Mouse (Mus musculus) limb, embryonic 13.5 days (tissue): ENCODE data around the gene Bag1. TPM values are rescaled to one million over a fixed set of nuclear protein-coding genes. Genes with fewer than 3 reads are reported as not detected.
A peak's percentile ranks its signal among the peaks of the same experiment; 100 is the strongest.

Experiments
- ATAC-seq: fragments of 200-750 bp; cut with Nextera tagmentation; 2 replicates; pipeline ENCODE4 v1.8.0; 2017; ENCODE audit warnings: low read depth, moderate number of reproducible peaks, moderate TSS enrichment; ENCODE audit not compliant: low FRiP score
- H3K27ac ChIP-seq: fragments of 300-500 bp; sonication (generic); 2 replicates; pipeline ENCODE4 v1.5.1; 2015; ENCODE audit warnings: inconsistent platforms, mild to moderate bottlenecking, moderate library complexity
- H3K27me3 ChIP-seq: fragments of 300-500 bp; sonication (generic); 2 replicates; pipeline ENCODE4 v1.6.1; 2015; ENCODE audit warnings: mild to moderate bottlenecking, inconsistent platforms
- H3K36me3 ChIP-seq: fragments of 300-500 bp; sonication (generic); 2 replicates; pipeline ENCODE4 v1.6.1; 2015; ENCODE audit warnings: inconsistent platforms, mild to moderate bottlenecking, moderate library complexity
- H3K4me1 ChIP-seq: fragments of 300-500 bp; sonication (generic); 2 replicates; pipeline ENCODE4 v1.6.1; 2015; ENCODE audit warnings: inconsistent platforms
- H3K4me2 ChIP-seq: fragments of 300-500 bp; sonication (generic); replicated peaks from 2 replicates; pipeline ENCODE4 v1.6.1; 2015; ENCODE audit warnings: inconsistent platforms, mild to moderate bottlenecking, moderate library complexity
- H3K4me3 ChIP-seq: fragments of 300-500 bp; sonication (generic); 2 replicates; pipeline ENCODE4 v1.5.1; 2015; ENCODE audit warnings: moderate library complexity, mild to moderate bottlenecking, inconsistent platforms
- H3K9ac ChIP-seq: fragments of 300-500 bp; sonication (generic); 2 replicates; pipeline ENCODE4 v1.6.1; 2015; ENCODE audit warnings: mild to moderate bottlenecking, inconsistent platforms
- H3K9me3 ChIP-seq: fragments of 300-500 bp; sonication (generic); 2 replicates; pipeline ENCODE4 v1.6.1; 2016; ENCODE audit warnings: inconsistent platforms
- WGBS: fragments of 180-500 bp; shearing (Covaris S2); methylation state at CpG from one replicate; pipeline ENCODE4 v1.1.7; 2015; 5-methylcytosine and 5-hydroxymethylcytosine counted together
- polyA plus RNA-seq: library from polyadenylated mRNA; unstranded; fragments of >200 nt; fragmentation: Nextera tagmentation; extraction: Ambion mirVana; gene quantifications from 2 replicates; pipeline ENCODE4 v1.2.1, GENCODE M21; 2015

Bag1 gene
- polyA plus RNA-seq, result 205 and 213 TPM in 2 replicates

DNA sequence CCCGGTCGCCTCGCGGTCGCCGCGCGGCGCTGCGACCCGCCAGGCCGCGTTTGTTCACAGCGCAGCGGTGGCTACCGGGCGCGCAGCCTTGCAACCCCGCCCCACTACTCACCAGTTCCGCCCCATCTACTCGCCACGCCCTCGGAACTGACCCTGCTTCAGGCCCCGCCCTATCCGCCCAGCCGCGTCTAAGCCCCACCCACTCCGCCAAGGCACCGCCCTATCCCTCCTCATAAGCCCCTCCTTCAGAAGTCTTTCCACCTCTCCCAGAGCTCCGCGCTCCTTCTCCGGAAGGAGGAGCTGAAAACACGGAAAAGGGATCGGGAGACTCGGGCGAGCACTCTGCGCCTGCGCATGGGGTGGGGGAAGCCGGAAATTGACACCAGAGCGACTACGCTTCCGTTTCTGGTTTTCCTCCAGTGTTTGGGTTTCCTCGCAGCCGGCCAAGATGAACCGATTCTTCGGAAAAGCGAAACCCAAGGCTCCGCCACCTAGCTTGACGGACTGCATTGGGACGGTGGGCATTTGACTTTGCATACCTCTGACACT, at the start of gene Bag1, which contains the start of gene Chmp5:
TSS of gene Bag1 (minus strand) at position 135 of the 549 bp plus-strand sequence.
TSS of gene Chmp5 (plus strand) at position 248 of the 549 bp plus-strand sequence.
- Histone ChIP-seq H3K27ac (peak within 1 kb of the TSS; percentile 87), H3K36me3 (peaks cover 50% of the 10 kb centered on the region), H3K4me2 (peak within 1 kb of the TSS; percentile 91), H3K27me3 (no peaks in the 10 kb centered on the region), H3K9me3 (no peaks in the 10 kb centered on the region), H3K9ac (peak within 1 kb of the TSS; percentile 95), H3K4me1 (peaks cover 26% of the 10 kb centered on the region), H3K4me3 (peak within 1 kb of the TSS; percentile 86)
- WGBS, result under 1% methylated on average over 49 of the region's 50 CpGs
- peak; percentile 99 for ATAC-seq

DNA sequence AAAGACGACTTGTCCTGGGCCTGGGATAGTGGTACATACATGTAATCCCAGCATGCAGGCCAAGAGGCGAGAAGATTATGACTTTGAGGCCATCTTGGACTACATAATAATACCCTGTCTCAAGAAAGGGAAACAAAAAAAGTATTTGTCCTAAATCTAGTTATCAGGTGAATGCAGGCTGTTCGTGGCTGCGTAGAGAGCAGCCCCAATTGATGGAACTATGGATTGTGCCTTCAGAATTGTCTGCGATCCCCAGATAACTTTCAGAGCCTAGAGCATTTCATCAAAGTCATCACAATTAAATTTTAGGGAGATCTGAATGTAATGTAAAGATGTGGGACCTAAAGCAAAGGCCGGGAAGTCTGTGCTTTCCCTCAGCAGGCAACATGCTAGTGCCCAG, 48.2 kb upstream of the Bag1 start:
- Histone ChIP-seq H3K4me1 (no peaks in the 10 kb centered on the region), H3K27ac (no peak overlapping the region), H3K9me3 (no peaks in the 10 kb centered on the region), H3K4me3 (no peak overlapping the region), H3K9ac (no peak overlapping the region), H3K27me3 (no peaks in the 10 kb centered on the region), H3K4me2 (no peak overlapping the region), H3K36me3 (peaks cover 89% of the 10 kb centered on the region)
- 96% methylated on average over 6 of the region's 6 CpGs for WGBS
- no peak for ATAC-seq

DNA sequence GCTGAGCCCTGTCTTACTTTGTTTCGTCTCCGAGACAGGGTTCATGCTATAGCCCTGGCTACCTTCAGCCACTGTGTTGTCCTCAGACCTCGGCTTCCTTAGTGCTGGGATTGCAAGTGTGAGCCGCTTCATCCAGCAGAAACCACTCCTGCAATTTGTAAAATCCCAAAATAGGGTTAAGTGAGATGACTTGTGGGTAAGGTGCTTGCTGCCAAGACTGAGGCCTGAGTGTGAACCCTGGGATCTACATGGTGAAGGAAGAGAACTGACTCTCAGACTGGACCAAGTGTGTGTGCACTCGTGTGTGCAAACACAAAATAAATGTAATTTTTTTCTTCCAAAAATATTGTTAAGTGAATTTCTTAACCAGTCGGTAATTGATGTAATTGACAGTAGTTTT, 41.5 kb upstream of the Bag1 start:
- Histone ChIP-seq H3K9ac (no peak overlapping the region), H3K36me3 (peaks cover 87% of the 10 kb centered on the region), H3K4me3 (no peak overlapping the region), H3K4me1 (no peaks in the 10 kb centered on the region), H3K4me2 (no peak overlapping the region), H3K27ac (no peak overlapping the region), H3K27me3 (no peaks in the 10 kb centered on the region), H3K9me3 (no peaks in the 10 kb centered on the region)
- 89% methylated on average over 6 of the region's 6 CpGs for WGBS
- no peak for ATAC-seq

DNA sequence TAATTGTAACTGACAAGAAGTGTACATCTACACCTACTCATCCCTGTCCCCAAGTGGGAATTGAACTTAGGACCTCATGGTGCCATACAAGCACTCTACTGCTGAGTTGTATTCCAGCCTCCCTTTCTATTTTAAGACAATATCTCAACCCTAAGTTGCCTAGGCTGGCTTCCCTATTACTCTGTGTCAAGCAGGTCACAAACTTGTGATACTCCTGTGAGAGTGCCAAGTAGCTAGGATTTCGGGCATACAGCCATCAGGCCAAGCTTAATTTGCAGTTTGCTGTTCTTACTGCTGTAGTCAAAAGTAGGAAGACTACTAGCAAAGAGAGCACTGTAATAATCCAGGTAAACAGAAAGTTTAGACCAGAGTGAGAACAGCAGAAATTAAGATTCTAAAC, 35.6 kb upstream of the Bag1 start:
- no peak for ATAC-seq
- 87% methylated on average over 1 of the region's 1 CpGs for WGBS

DNA sequence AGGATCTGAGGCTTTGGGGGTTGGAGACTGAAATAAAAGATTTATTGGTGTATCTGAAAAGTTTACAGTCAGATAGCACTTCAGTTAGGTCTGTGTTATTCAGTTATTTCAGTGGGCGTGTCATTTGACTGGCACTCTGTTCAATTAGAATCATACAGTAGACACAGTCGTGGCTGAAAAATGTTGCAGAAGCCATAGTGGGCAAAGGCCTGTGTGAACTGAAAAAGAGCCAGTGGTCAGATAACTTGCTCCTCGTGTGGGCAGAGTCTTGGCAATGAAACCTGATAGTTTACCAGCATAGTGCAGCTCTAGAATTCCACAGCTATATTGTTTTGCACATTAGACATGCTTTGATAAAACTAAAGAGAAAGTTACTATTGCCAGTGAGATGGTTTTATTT, 34.4 kb upstream of the Bag1 start:
- H3K27me3 ChIP-seq, result no peaks in the 10 kb centered on the region
- H3K9ac ChIP-seq, result no peak overlapping the region
- H3K4me2 ChIP-seq, result no peak overlapping the region
- 58% methylated on average over 3 of the region's 3 CpGs for WGBS
- H3K27ac ChIP-seq, result no peak overlapping the region
- H3K36me3 ChIP-seq, result peaks cover 71% of the 10 kb centered on the region
- no peak for ATAC-seq
- H3K9me3 ChIP-seq, result no peaks in the 10 kb centered on the region
- H3K4me3 ChIP-seq, result no peak overlapping the region
- H3K4me1 ChIP-seq, result peaks cover 7% of the 10 kb centered on the region; the same call in 1 of the 2 replicates

More for the DNA sequence above, 35.6 kb upstream of the Bag1 start:
- peaks cover 70% of the 10 kb centered on the region for H3K36me3 ChIP-seq
- H3K4me2 ChIP-seq, result no peak overlapping the region
- H3K27ac ChIP-seq, result no peak overlapping the region
- no peaks in the 10 kb centered on the region for H3K27me3 ChIP-seq
- H3K4me3 ChIP-seq, result no peak overlapping the region
- H3K9ac ChIP-seq, result no peak overlapping the region
- H3K9me3 ChIP-seq, result no peaks in the 10 kb centered on the region
- peaks cover 7% of the 10 kb centered on the region; the same call in 1 of the 2 replicates for H3K4me1 ChIP-seq

DNA sequence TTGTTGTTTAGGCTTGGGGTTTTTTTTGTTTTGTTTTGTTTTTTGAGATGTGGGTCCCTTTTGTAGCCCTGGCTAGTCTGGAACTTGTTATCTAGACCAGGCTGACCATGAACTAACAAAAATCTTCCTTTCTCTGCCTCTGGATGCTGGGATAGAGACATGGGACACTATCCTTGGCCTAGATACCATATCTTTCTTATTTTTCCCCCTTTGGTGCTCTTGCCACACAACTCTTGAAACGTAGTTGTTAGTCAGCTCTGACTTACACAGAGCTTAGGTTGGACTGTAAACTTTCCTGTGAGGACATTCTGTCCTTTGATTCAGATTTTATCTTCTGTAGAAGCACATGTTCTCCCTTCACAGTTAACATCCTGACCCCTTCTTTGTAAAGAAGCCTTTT, 31.3 kb upstream of the Bag1 start:
- WGBS, result 97% methylated on average over 1 of the region's 1 CpGs
- Histone ChIP-seq H3K9me3 (no peaks in the 10 kb centered on the region), H3K27me3 (no peaks in the 10 kb centered on the region), H3K9ac (no peak overlapping the region), H3K4me2 (no peak overlapping the region), H3K36me3 (peaks cover 60% of the 10 kb centered on the region), H3K4me3 (no peak overlapping the region), H3K27ac (no peak overlapping the region), H3K4me1 (peaks cover 7% of the 10 kb centered on the region; the same call in 1 of the 2 replicates)
- no peak for ATAC-seq

DNA sequence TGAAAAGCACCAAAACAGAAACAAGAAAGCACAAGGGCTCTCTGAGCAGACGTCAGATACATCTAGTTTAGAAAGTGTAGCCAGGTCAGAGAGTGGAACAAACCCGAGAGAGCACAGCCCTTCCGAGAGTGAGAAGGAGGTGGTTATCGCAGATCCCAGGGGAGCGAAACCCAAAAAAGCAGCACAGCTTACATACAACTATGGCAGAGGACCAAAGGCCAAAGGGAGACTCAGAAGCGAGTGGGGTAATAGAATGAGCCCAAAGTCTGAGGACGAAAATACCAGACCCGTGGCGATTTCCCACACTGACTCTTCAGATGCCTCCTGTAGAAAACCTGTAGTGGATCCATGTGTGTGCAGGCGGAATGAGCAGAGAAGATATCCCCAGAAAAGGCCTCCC, 28.6 kb upstream of the Bag1 start:
- 90% methylated on average over 10 of the region's 10 CpGs for WGBS
- Histone ChIP-seq H3K27ac (no peak overlapping the region), H3K4me3 (no peak overlapping the region), H3K4me1 (peaks cover 16% of the 10 kb centered on the region), H3K36me3 (peaks cover 56% of the 10 kb centered on the region), H3K9ac (no peak overlapping the region), H3K4me2 (no peak overlapping the region), H3K9me3 (no peaks in the 10 kb centered on the region), H3K27me3 (no peaks in the 10 kb centered on the region)
- no peak for ATAC-seq

DNA sequence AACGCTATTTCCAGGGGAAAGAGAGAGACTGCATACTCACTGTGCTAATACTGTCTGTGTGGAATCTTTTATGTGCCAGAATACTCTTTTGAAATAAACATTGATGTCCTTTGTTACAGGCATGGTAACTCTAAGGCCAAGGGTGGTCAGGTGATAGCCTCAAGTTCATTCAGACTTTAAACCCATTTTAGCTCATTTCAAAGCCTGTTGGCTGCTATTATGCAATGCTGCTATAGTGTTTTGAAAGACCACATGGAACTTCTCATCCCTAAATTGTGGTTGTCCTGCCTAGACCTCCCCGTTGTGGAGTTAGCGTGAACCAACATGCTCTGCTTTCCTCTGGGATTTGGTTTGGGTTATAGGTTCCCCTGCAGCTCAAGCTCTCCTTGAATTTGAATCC, 27.6 kb upstream of the Bag1 start:
- H3K4me3 ChIP-seq, result no peak overlapping the region
- WGBS, result over 99% methylated on average over 3 of the region's 3 CpGs
- H3K27me3 ChIP-seq, result no peaks in the 10 kb centered on the region
- H3K4me1 ChIP-seq, result peaks cover 16% of the 10 kb centered on the region
- no peak overlapping the region for H3K4me2 ChIP-seq
- peaks cover 47% of the 10 kb centered on the region for H3K36me3 ChIP-seq
- no peaks in the 10 kb centered on the region for H3K9me3 ChIP-seq
- ATAC-seq, result no peak
- no peak overlapping the region for H3K9ac ChIP-seq
- no peak overlapping the region for H3K27ac ChIP-seq

DNA sequence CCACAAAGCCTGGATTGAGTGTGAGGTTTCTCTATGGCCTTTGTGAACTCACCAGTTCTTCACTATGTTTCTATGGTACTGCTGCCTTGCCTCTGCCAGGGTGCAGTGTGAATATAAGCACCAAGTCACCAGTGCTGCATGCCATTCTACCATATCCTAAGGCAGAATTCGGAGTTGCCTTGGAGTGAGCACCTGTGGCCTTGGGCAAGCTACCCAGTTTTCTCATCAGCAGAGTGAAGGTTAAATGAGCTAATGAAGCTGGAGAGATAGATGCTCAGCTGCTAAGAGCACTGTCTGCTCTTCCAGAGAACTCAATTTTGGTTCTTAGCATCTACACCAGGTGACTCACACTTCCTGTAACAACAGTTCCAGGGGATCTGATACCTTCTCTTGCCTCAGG, 25.9 kb upstream of the Bag1 start:
- Histone ChIP-seq H3K4me1 (peaks cover 25% of the 10 kb centered on the region), H3K4me2 (no peak overlapping the region), H3K9ac (no peak overlapping the region), H3K9me3 (no peaks in the 10 kb centered on the region), H3K27me3 (no peaks in the 10 kb centered on the region), H3K4me3 (no peak overlapping the region), H3K36me3 (peaks cover 31% of the 10 kb centered on the region), H3K27ac (no peak overlapping the region)
- no peak for ATAC-seq
- WGBS, result 88% methylated on average over 1 of the region's 1 CpGs

DNA sequence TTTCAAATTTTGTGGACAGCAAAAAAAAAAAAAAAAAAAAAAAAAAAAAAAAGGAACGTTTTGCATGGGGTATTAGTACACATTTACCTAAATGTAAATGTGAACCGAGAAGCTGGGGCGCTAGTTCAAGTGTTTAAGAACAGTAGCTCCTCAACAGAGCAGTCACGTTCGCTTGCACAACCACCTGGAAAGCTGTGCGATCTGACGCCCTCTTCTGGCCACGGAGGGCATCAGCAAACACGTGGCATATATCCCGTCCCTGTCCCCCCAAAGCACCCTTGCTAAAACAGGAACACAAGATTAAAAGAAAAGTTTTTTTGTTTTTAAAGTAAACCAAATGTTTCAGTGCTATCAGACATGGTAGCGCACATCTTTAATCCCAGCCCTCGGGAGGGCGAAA, 23.6 kb upstream of the Bag1 start:
- H3K4me2 ChIP-seq, result peak overlapping the region; percentile 76
- peak overlapping the region; percentile 93; the same call in 1 of the 2 replicates for H3K27ac ChIP-seq
- WGBS, result 26% methylated on average over 13 of the region's 13 CpGs
- ATAC-seq, result no peak
- H3K4me3 ChIP-seq, result peak overlapping the region; percentile 97
- H3K9ac ChIP-seq, result peak overlapping the region; percentile 88
- H3K27me3 ChIP-seq, result no peaks in the 10 kb centered on the region
- peaks cover 23% of the 10 kb centered on the region for H3K36me3 ChIP-seq
- H3K9me3 ChIP-seq, result no peaks in the 10 kb centered on the region
- peaks cover 25% of the 10 kb centered on the region for H3K4me1 ChIP-seq

DNA sequence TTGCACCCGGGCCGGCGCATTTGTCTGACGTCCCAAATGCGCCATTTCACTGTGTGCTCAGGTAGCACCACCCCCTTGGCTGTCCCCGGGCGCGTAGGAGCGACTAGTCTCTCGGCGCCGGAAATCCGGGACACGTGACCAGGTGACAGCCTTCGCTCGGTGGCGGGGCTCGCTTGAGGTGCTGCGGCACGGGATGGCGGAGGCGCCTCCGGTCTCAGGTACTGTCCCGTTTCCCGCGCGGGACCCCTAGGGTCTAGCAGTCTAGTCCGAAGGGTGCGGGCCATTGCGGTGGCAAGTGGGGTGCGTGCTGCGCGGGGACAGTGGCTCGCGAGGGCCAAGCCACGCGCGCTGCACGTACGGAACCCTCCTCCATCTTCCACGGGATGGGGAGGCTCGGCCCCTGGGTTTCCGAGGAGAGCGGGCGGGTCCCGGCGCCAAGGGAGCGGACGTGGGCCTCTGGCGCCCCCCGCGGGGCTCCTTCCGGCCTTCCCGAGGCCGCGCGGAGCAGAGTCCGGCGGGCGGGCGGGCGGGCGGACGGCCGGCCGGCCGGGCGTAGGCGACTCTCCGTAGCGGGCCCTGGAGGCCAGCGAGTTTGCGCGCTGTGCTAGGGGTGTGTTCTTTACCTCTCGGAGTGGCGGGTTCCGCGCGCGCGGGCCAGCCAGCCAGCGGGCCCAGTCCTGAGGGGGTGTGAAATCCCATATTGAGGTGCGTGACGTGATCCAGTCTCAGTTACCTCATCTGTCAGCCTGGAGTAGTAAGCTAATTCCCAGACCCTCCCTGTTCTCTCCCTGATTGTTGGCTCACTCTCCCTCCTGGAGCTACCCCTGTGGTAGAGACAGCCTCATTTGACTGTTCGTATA, 23.0 kb upstream of the Bag1 start, which contains the start of gene Nfx1:
TSS of gene Nfx1 (plus strand) at position 65 of the 860 bp plus-strand sequence.
- peak within 1 kb of the TSS; percentile 88 for H3K9ac ChIP-seq
- peak within 1 kb of the TSS; percentile 93 for H3K27ac ChIP-seq
- WGBS, result under 1% methylated on average over 84 of the region's 85 CpGs
- no peaks in the 10 kb centered on the region for H3K9me3 ChIP-seq
- H3K36me3 ChIP-seq, result peaks cover 23% of the 10 kb centered on the region
- H3K4me3 ChIP-seq, result peak within 1 kb of the TSS; percentile 97
- H3K27me3 ChIP-seq, result no peaks in the 10 kb centered on the region
- peak within 1 kb of the TSS; percentile 76 for H3K4me2 ChIP-seq
- peak; percentile 95 for ATAC-seq
- peaks cover 25% of the 10 kb centered on the region for H3K4me1 ChIP-seq

DNA sequence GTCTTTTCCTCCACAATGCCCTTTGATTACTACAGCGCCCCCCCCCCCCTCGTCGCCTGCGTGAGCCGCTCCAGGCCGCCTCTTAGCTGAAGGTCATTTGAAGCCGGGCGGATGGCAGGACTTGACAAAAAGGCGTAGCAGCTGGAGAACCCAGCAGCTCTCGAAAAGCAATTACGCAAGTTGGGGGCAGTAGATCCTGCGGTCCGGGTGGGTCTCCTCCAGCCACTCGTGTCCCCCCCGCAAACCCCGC, 22.4 kb upstream of the Bag1 start:
- Histone ChIP-seq H3K9ac (peak overlapping the region; percentile 88), H3K4me1 (peaks cover 25% of the 10 kb centered on the region), H3K27ac (peak overlapping the region; percentile 93), H3K4me3 (peak overlapping the region; percentile 97), H3K27me3 (no peaks in the 10 kb centered on the region), H3K36me3 (peaks cover 26% of the 10 kb centered on the region), H3K9me3 (no peaks in the 10 kb centered on the region), H3K4me2 (peak overlapping the region; percentile 76)
- under 1% methylated on average over 16 of the region's 16 CpGs for WGBS
- no peak for ATAC-seq
